Mouse (Mus musculus): ENCODE data around the gene Efl1. TPM values are rescaled to one million over a fixed set of nuclear protein-coding genes. Genes with fewer than 3 reads are reported as not detected.

Efl1 gene
- total and polyA plus RNA-seq, 3 experiments: 19.5 to 27.4 (median 21.0) TPM

DNA sequence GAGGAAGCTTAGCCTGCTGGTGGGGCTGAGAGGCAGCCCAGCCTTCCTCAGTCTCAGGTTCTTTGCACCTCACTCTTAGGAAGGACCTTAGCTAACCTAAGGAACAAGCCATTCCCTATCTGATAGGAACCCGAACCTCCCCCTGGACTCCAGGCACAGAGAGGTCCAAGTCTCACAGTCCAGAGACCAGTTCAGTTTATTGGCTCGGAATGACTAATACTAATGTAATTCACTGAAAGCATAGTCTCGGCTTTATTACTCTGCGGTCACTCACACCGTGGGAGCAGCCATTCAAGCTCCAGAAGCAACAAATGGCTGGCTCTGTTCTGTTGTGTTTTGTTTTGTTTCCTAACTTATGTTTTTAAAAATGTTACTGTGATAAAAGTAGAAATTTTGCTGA lies 84.7 kb downstream of the Efl1 start:
- no peak for DNase-seq (ENCODE audit: extremely low read depth)
- Histone ChIP-seq H3K4me1 (ENCODE audit: control insufficient read depth in 1 of 2, insufficient read depth in 2 of 2) (peaks cover 0 to 38% of the 10 kb centered on the region in 2 experiments; a peak in 3 of 4 replicates), H3K79me2 (replicated peaks; ENCODE audit: control insufficient read depth, extremely low read depth, insufficient read depth, poor library complexity, severe bottlenecking) (no peaks in the 10 kb centered on the region), H3K9ac (ENCODE audit: insufficient read depth, low read depth) (no peak overlapping the region), H3K4me2 (ENCODE audit: insufficient read depth, low read depth, poor library complexity, severe bottlenecking) (no peak overlapping the region), H3K36me3 (replicated peaks in 1 of 2; ENCODE audit: control insufficient read depth in 1 of 2, insufficient read depth in 1 of 2, low read length in 1 of 2) (peaks cover 10 to 64% of the 10 kb centered on the region in 2 experiments), H3K4me3 (replicated peaks in 1 of 3; ENCODE audit: low read depth in 2 of 3, low read length in 2 of 3, poor library complexity in 1 of 3) (no peak overlapping the region), H3K27ac (ENCODE audit: insufficient read depth, low read depth) (no peak overlapping the region), H3K9me3 (replicated peaks; ENCODE audit: low read length) (peaks cover 7% of the 10 kb centered on the region), H3K27me3 (replicated peaks) (no peaks in the 10 kb centered on the region)
- TF ChIP-seq ZC3H11A (IDR thresholded peaks at IDR 0.05; ENCODE audit: low read depth, low read length) (no peak), UBTF (IDR thresholded peaks at IDR 0.05; ENCODE audit: low read depth, low read length) (no peak), POLR2AphosphoS2 (IDR thresholded peaks at IDR 0.05; ENCODE audit: low read depth, low read length) (no peak), MYC (IDR thresholded peaks at IDR 0.05; ENCODE audit: low read depth, low read length) (no peak), MAZ (IDR thresholded peaks at IDR 0.05; ENCODE audit: low read depth, low read length) (no peak), CHD1 (IDR thresholded peaks at IDR 0.05; ENCODE audit: low read depth, low read length) (no peak), BHLHE40 (IDR thresholded peaks at IDR 0.05; ENCODE audit: low read depth, low read length) (no peak), PAX5 (IDR thresholded peaks at IDR 0.05; ENCODE audit: low read length) (no peak), CHD2 (IDR thresholded peaks at IDR 0.05; ENCODE audit: low read length) (no peak), MEF2A (IDR thresholded peaks at IDR 0.05; ENCODE audit: borderline replicate concordance, low read depth, low read length) (no peak), MXI1 (IDR thresholded peaks at IDR 0.05; ENCODE audit: low read depth, low read length) (no peak)
- dilution Hi-C loops (cut with MboI; ENCODE audit: extremely low pct_ligation_motif_present, extremely low pct_unique_long_range_greater_than_20kb, low sequenced_read_pairs): no loop called here
- in situ Hi-C loops (cut with MboI; ENCODE audit: low pct_ligation_motif_present, low pct_unique_long_range_greater_than_20kb, low sequenced_read_pairs): no loop called here

GRCm38 (mm10) chr7:82733995-82734394 lies 85.6 kb downstream of the Efl1 start:
- Histone ChIP-seq H3K36me3 (replicated peaks in 1 of 2; ENCODE audit: control insufficient read depth in 1 of 2, insufficient read depth in 1 of 2, low read length in 1 of 2) (peaks cover 10 to 59% of the 10 kb centered on the region in 2 experiments), H3K9me3 (replicated peaks; ENCODE audit: low read length) (peaks cover 7% of the 10 kb centered on the region), H3K4me2 (ENCODE audit: insufficient read depth, low read depth, poor library complexity, severe bottlenecking) (no peak overlapping the region), H3K27me3 (replicated peaks) (no peaks in the 10 kb centered on the region), H3K9ac (ENCODE audit: insufficient read depth, low read depth) (no peak overlapping the region), H3K27ac (ENCODE audit: insufficient read depth, low read depth) (no peak overlapping the region), H3K79me2 (replicated peaks; ENCODE audit: control insufficient read depth, extremely low read depth, insufficient read depth, poor library complexity, severe bottlenecking) (no peaks in the 10 kb centered on the region), H3K4me3 (replicated peaks in 1 of 3; ENCODE audit: low read depth in 2 of 3, low read length in 2 of 3, poor library complexity in 1 of 3) (no peak overlapping the region), H3K4me1 (ENCODE audit: control insufficient read depth in 1 of 2, insufficient read depth in 2 of 2) (peaks cover 0 to 30% of the 10 kb centered on the region in 2 experiments; a peak in 3 of 4 replicates)
- no peak for DNase-seq (ENCODE audit: extremely low read depth)
- in situ Hi-C loops (cut with MboI; ENCODE audit: low pct_ligation_motif_present, low pct_unique_long_range_greater_than_20kb, low sequenced_read_pairs): no loop called here
- no peak for TF ChIP-seq MXI1 (IDR thresholded peaks at IDR 0.05; ENCODE audit: low read depth, low read length)
- TF ChIP-seq POLR2A (IDR thresholded peaks at IDR 0.05; ENCODE audit: low read depth, low read length): no peak
- TF ChIP-seq MAFK (IDR thresholded peaks at IDR 0.05; ENCODE audit: insufficient replicate concordance, low read length): no peak
- no peak for TF ChIP-seq ELF1 (IDR thresholded peaks at IDR 0.05; ENCODE audit: low read depth, low read length)
- no peak for TF ChIP-seq EP300 (IDR thresholded peaks at IDR 0.05; ENCODE audit: low read length)
- no peak for TF ChIP-seq TBP (conservative IDR thresholded peaks at IDR 0.05; ENCODE audit: low read depth, low read length)
- TF ChIP-seq POLR2AphosphoS2 (IDR thresholded peaks at IDR 0.05; ENCODE audit: low read depth, low read length): no peak
- TF ChIP-seq MEF2A (IDR thresholded peaks at IDR 0.05; ENCODE audit: borderline replicate concordance, low read depth, low read length): no peak
- no peak for TF ChIP-seq RCOR1 (conservative IDR thresholded peaks at IDR 0.05; ENCODE audit: low read depth, low read length)
- no peak for TF ChIP-seq UBTF (IDR thresholded peaks at IDR 0.05; ENCODE audit: low read depth, low read length)
- no peak for TF ChIP-seq NRF1 (IDR thresholded peaks at IDR 0.05; ENCODE audit: low read depth, low read length)
- TF ChIP-seq USF2 (conservative IDR thresholded peaks at IDR 0.05; ENCODE audit: low read depth, low read length): no peak
- no peak for TF ChIP-seq MAX (IDR thresholded peaks at IDR 0.05; ENCODE audit: low read length)
- TF ChIP-seq ZNF384 (IDR thresholded peaks at IDR 0.05; ENCODE audit: low read depth, low read length): no peak
- no peak for TF ChIP-seq ZKSCAN1 (IDR thresholded peaks at IDR 0.05; ENCODE audit: borderline replicate concordance, low read depth, low read length)
- dilution Hi-C loops (cut with MboI; ENCODE audit: extremely low pct_ligation_motif_present, extremely low pct_unique_long_range_greater_than_20kb, low sequenced_read_pairs): no loop called here
